Mouse (Mus musculus) heart, adult 2 months (tissue): Measurements from ENCODE around the gene Fxn.
A peak's percentile ranks its signal among the peaks of the same experiment; 100 is the strongest.

Source experiments
- CTCF ChIP-seq: fragments of 200-600 bp; IDR thresholded peaks from 2 replicates; pipeline ENCODE4 v1.8.1; 2022; ENCODE audit warnings: antibody characterized with exemption, mild to moderate bottlenecking, moderate library complexity
- EP300 ChIP-seq: fragments of 200-500 bp; IDR thresholded peaks from 2 replicates; pipeline ENCODE4 v1.6.1; 2011; ENCODE audit warnings: low read depth, low read length, control low read depth; ENCODE audit not compliant: insufficient read depth
- POLR2A ChIP-seq: fragments of 200-500 bp; IDR thresholded peaks from 2 replicates; pipeline ENCODE4 v1.6.1; 2011; ENCODE audit warnings: mild to moderate bottlenecking, low read depth, low read length, control low read depth; ENCODE audit not compliant: insufficient read depth

DNA sequence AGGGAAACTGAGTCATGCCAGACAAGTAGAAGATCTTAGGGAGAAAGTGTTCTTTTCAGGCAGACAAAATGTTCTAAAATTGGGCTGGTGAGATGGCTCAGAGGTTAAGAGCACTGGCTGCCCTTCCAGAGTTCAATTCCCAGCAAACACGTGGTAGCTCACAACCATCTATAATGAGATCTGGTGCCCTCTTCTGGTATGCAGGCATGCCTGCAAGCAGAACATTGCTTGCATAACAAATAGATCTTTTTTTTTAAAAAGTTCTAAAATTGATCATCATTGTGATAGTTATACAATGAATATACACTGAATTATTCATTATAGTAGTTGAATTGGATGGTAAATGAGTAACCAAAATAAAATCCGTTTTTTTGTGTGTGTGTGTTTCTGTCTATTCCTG, 62.1 kb downstream of the Fxn start:
- TF ChIP-seq CTCF (peak; percentile 71), EP300 (no peak), POLR2A (no peak)
